Mouse (Mus musculus): ENCODE measurements at regions not wholly inside any gene's neighbourhood (a gene's known extent, or its start where the extent isn't known, plus 50 kb on each side); places are given as distances from the start of the nearest gene placed in this dataset.

DNA sequence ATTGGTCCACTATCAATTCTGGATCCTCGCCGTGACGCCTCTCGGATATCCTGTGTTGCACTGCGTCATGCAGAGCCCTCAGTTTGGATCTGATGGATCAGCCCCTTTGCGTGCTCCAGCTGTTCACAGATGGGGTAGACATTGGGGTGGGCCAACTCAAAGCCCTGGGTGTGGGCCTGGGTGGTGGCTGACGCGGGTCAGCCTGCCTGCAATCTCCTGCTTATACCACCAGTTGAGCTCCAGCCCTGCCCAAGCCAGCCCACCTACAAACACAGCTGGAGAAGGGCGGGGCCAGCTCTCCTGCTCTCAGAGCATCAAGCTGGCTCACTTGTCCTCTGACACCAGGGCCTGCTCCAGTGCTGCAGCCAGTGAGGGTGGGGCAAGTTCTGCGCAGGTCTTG is 73.1 kb downstream of the Rps15a start:
- H3K4me1 ChIP-seq (ENCODE audit: control insufficient read depth, insufficient read depth, low read length) = no peaks in the 10 kb centered on the region
- no peaks in the 10 kb centered on the region; the same call in 1 of the 2 replicates for H3K27me3 ChIP-seq (ENCODE audit: control insufficient read depth, insufficient read depth, low read length)
- H3K4me3 ChIP-seq (ENCODE audit: insufficient read depth, low read depth, low read length) = no peak overlapping the region
- TF ChIP-seq CTCF (IDR thresholded peaks at IDR 0.05; ENCODE audit: low read depth, low read length) = no peak
- no peak for TF ChIP-seq POLR2A (IDR thresholded peaks at IDR 0.05; ENCODE audit: extremely low read depth, insufficient read depth, low read length)
- WGBS = 54% methylated on average over 10 of the region's 10 CpGs
- no peaks in the 10 kb centered on the region for H3K79me2 ChIP-seq (ENCODE audit: control insufficient read depth, insufficient read depth, low read length)
- H3K9ac ChIP-seq (ENCODE audit: low read depth, low read length) = no peak overlapping the region
- no peak for DNase-seq (ENCODE audit: extremely low read depth, low read depth, low spot score)
- no peaks in the 10 kb centered on the region for H3K36me3 ChIP-seq (ENCODE audit: control insufficient read depth, insufficient read depth, low read length)
- no peak overlapping the region for H3K27ac ChIP-seq (replicated peaks; ENCODE audit: insufficient read depth, low read depth, low read length)

- no peaks in the 10 kb centered on the region for H3K36me3 ChIP-seq (ENCODE audit: control insufficient read depth, insufficient read depth, low read length)
- no peaks in the 10 kb centered on the region for H3K4me1 ChIP-seq (ENCODE audit: control insufficient read depth, insufficient read depth, low read length)
- DNase-seq (ENCODE audit: extremely low read depth, low read depth, low spot score) = no peak
- H3K27me3 ChIP-seq (ENCODE audit: control insufficient read depth, insufficient read depth, low read length) = no peaks in the 10 kb centered on the region
- no peak overlapping the region for H3K9ac ChIP-seq (ENCODE audit: low read depth, low read length)
- no peak overlapping the region for H3K27ac ChIP-seq (replicated peaks; ENCODE audit: insufficient read depth, low read depth, low read length)
- no peaks in the 10 kb centered on the region for H3K79me2 ChIP-seq (ENCODE audit: control insufficient read depth, insufficient read depth, low read length)
- WGBS = 82% methylated on average over 4 of the region's 4 CpGs
- no peak overlapping the region for H3K4me3 ChIP-seq (ENCODE audit: insufficient read depth, low read depth, low read length)
- TF ChIP-seq POLR2A (IDR thresholded peaks at IDR 0.05; ENCODE audit: extremely low read depth, insufficient read depth, low read length) (no peak), CTCF (IDR thresholded peaks at IDR 0.05; ENCODE audit: low read depth, low read length) (no peak)
These were observed 76.1 kb downstream of the Rps15a start for GRCm38 (mm10) chr7:118039862-118040261.

DNA sequence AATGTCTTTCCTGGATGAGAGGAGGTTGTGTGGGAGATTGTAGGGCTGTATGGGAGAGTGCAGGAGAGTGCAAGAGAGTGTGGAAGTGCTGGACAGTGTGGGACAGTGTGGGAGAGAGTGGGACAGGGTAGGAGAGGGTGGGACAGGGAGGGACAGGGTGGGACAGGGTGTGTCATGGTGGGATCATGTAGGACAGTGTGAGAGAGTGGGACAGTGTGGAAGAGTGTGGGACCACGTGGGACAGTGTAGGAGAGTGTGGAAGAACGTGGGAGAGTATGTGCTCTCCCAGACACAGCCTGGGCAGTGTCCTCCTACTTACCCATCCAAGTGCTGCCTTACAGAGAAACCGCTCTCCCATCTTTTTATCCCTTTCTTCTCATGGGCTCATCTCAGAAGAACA is 78.9 kb downstream of the Rps15a start:
- no peak for TF ChIP-seq POLR2A (IDR thresholded peaks at IDR 0.05; ENCODE audit: extremely low read depth, insufficient read depth, low read length)
- no peak for TF ChIP-seq CTCF (IDR thresholded peaks at IDR 0.05; ENCODE audit: low read depth, low read length)
- no peak for DNase-seq (ENCODE audit: extremely low read depth, low read depth, low spot score)
- 47% methylated on average over 3 of the region's 3 CpGs for WGBS
- Histone ChIP-seq H3K27ac (replicated peaks; ENCODE audit: insufficient read depth, low read depth, low read length) (no peak overlapping the region), H3K27me3 (ENCODE audit: control insufficient read depth, insufficient read depth, low read length) (no peaks in the 10 kb centered on the region), H3K79me2 (ENCODE audit: control insufficient read depth, insufficient read depth, low read length) (no peaks in the 10 kb centered on the region), H3K36me3 (ENCODE audit: control insufficient read depth, insufficient read depth, low read length) (no peaks in the 10 kb centered on the region), H3K4me3 (ENCODE audit: insufficient read depth, low read depth, low read length) (no peak overlapping the region), H3K4me1 (ENCODE audit: control insufficient read depth, insufficient read depth, low read length) (no peaks in the 10 kb centered on the region), H3K9ac (ENCODE audit: low read depth, low read length) (no peak overlapping the region)

- H3K36me3 ChIP-seq (ENCODE audit: control insufficient read depth, insufficient read depth, low read length) = no peaks in the 10 kb centered on the region
- 25% methylated on average over 10 of the region's 10 CpGs for WGBS
- no peak overlapping the region for H3K4me3 ChIP-seq (ENCODE audit: insufficient read depth, low read depth, low read length)
- TF ChIP-seq POLR2A (IDR thresholded peaks at IDR 0.05; ENCODE audit: extremely low read depth, insufficient read depth, low read length) (no peak), CTCF (IDR thresholded peaks at IDR 0.05; ENCODE audit: low read depth, low read length) (no peak)
- DNase-seq (ENCODE audit: extremely low read depth, low read depth, low spot score) = no peak
- H3K9ac ChIP-seq (ENCODE audit: low read depth, low read length) = no peak overlapping the region
- no peaks in the 10 kb centered on the region for H3K27me3 ChIP-seq (ENCODE audit: control insufficient read depth, insufficient read depth, low read length)
- H3K27ac ChIP-seq (replicated peaks; ENCODE audit: insufficient read depth, low read depth, low read length) = no peak overlapping the region
- no peaks in the 10 kb centered on the region for H3K4me1 ChIP-seq (ENCODE audit: control insufficient read depth, insufficient read depth, low read length)
- no peaks in the 10 kb centered on the region for H3K79me2 ChIP-seq (ENCODE audit: control insufficient read depth, insufficient read depth, low read length)
These were observed 89.9 kb downstream of the Rps15a start for GRCm38 (mm10) chr7:118026106-118026526.

DNA sequence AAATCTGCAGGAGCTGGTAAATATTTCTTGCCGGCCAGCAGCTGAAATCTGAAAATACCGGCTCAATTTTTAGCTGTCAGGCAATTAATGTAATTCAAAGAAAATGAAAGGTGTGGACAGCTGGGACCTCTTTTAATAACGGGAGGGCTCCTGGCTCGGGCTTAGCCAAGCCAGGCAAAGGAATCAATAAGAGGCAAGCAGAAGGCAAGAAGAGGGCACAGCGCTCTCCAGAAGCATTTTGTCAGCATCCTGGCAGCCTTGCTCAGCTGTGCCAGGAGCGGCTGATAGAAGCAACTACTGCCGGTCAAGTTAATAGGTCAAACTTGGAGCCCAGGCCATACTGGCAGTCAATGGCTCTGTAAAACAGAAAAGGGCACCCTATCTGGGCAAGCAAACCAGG is 111.4 kb downstream of the Rps15a start:
- 83% methylated on average over 7 of the region's 7 CpGs for WGBS
- H3K4me1 ChIP-seq (ENCODE audit: control insufficient read depth, insufficient read depth, low read length) = no peaks in the 10 kb centered on the region
- no peaks in the 10 kb centered on the region for H3K79me2 ChIP-seq (ENCODE audit: control insufficient read depth, insufficient read depth, low read length)
- no peak overlapping the region for H3K4me3 ChIP-seq (ENCODE audit: insufficient read depth, low read depth, low read length)
- H3K27ac ChIP-seq (replicated peaks; ENCODE audit: insufficient read depth, low read depth, low read length) = no peak overlapping the region
- DNase-seq (ENCODE audit: extremely low read depth, low read depth, low spot score) = no peak
- H3K36me3 ChIP-seq (ENCODE audit: control insufficient read depth, insufficient read depth, low read length) = no peaks in the 10 kb centered on the region
- H3K9ac ChIP-seq (ENCODE audit: low read depth, low read length) = no peak overlapping the region
- TF ChIP-seq CTCF (IDR thresholded peaks at IDR 0.05; ENCODE audit: low read depth, low read length) (no peak), POLR2A (IDR thresholded peaks at IDR 0.05; ENCODE audit: extremely low read depth, insufficient read depth, low read length) (no peak)
- no peaks in the 10 kb centered on the region for H3K27me3 ChIP-seq (ENCODE audit: control insufficient read depth, insufficient read depth, low read length)

- no peak overlapping the region for H3K9ac ChIP-seq (ENCODE audit: low read depth, low read length)
- no peak for DNase-seq (ENCODE audit: extremely low read depth, low read depth, low spot score)
- H3K79me2 ChIP-seq (ENCODE audit: control insufficient read depth, insufficient read depth, low read length) = no peaks in the 10 kb centered on the region
- H3K4me3 ChIP-seq (ENCODE audit: insufficient read depth, low read depth, low read length) = no peak overlapping the region
- no peaks in the 10 kb centered on the region for H3K4me1 ChIP-seq (ENCODE audit: control insufficient read depth, insufficient read depth, low read length)
- TF ChIP-seq POLR2A (IDR thresholded peaks at IDR 0.05; ENCODE audit: extremely low read depth, insufficient read depth, low read length) (no peak), CTCF (IDR thresholded peaks at IDR 0.05; ENCODE audit: low read depth, low read length) (no peak)
- H3K27me3 ChIP-seq (ENCODE audit: control insufficient read depth, insufficient read depth, low read length) = no peaks in the 10 kb centered on the region
- 68% methylated on average over 3 of the region's 3 CpGs for WGBS
- H3K36me3 ChIP-seq (ENCODE audit: control insufficient read depth, insufficient read depth, low read length) = no peaks in the 10 kb centered on the region
- H3K27ac ChIP-seq (replicated peaks; ENCODE audit: insufficient read depth, low read depth, low read length) = no peak overlapping the region
These were observed 114.1 kb downstream of the Rps15a start for GRCm38 (mm10) chr7:118001881-118002280.
